8 mouse cellular contexts compared by ENCODE assay signal in the genomic region with DNA sequence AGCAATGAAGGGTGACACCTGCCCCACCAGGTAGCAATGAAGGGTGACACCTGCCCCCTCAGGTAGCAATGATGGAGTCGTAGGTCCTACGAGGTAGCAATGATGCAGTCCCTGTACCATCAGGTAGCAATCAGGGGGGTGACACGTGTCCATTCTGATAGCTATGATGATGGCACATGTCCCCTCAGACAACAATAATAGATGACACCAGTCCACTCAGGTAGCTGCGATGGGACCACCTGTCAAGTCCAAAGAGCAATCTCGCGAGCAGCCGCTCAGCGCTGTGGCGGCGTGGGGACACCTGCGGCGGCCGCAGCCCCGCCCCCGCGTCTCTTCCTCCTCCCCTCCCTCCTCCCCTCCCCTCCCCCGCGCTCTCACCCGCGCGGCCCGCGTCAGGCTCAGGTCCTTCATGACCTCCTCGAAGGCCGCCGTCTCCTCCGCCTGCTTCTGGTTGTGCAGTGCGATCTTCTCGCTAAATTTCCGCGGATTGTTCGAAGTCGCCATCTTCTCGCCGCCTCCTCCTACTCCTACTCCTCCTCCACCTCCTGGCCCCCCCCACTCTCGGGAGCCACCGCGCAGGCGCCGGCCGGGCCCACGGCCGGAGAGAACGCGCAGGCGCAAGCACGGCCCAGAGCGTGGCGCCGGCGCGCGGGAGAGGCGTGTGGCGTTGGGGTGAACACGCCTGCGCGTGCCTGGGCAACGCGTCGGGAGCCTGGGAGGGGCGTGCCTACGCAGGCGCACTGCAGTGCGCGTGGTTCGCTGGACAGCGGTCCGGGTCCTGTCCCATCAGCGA. TPM values are rescaled to one million over a fixed set of nuclear protein-coding genes. Genes with fewer than 3 reads are reported as not detected.
DNase-seq lines count a peak whose midpoint lies in the region; ATAC-seq and TF ChIP-seq lines count a peak whose summit lies in the region.

A gene (minus strand): TSS at position 525 of the 793 bp plus-strand sequence.

- 2% methylated on average over 66 of the region's 70 CpGs for WGBS in forebrain, embryonic 12.5 days
- WGBS in heart, postnatal 0 days, result under 1% methylated on average over 67 of the region's 70 CpGs
- under 1% methylated on average over 61 of the region's 70 CpGs for WGBS in liver, embryonic 16.5 days (ENCODE audit: insufficient replicate concordance)
- under 1% methylated on average over 70 of the region's 70 CpGs for WGBS in neural tube, embryonic 13.5 days

- in situ Hi-C loops in CH12.LX (cut with MboI; ENCODE audit: low pct_ligation_motif_present, low pct_unique_long_range_greater_than_20kb, low sequenced_read_pairs), result no loop called here

- no peak for TF ChIP-seq EP300 in CH12.LX (IDR thresholded peaks at IDR 0.05; ENCODE audit: low read length)
- no peak for TF ChIP-seq EP300 in heart, postnatal 0 days (IDR thresholded peaks at IDR 0.05; ENCODE audit: low read depth)

- dilution Hi-C loops in CH12.LX (cut with MboI; ENCODE audit: extremely low pct_ligation_motif_present, extremely low pct_unique_long_range_greater_than_20kb, low sequenced_read_pairs), result no loop called here

- H3K4me1 ChIP-seq in CH12.LX (ENCODE audit: control insufficient read depth in 1 of 2, insufficient read depth in 2 of 2), result peaks cover 9 to 12% of the 10 kb centered on the region in 2 experiments
- peaks cover 19% of the 10 kb centered on the region for H3K4me1 ChIP-seq in forebrain, embryonic 12.5 days
- H3K4me1 ChIP-seq in heart, postnatal 0 days (ENCODE audit: control insufficient read depth, insufficient read depth), result peaks cover 8% of the 10 kb centered on the region
- peaks cover 23% of the 10 kb centered on the region for H3K4me1 ChIP-seq in liver, embryonic 16.5 days (ENCODE audit: control insufficient read depth, low read depth, low read length)
- H3K4me1 ChIP-seq in neural tube, embryonic 13.5 days (replicated peaks), result peaks cover 29% of the 10 kb centered on the region
- peaks cover 9% of the 10 kb centered on the region for H3K4me1 ChIP-seq in testis, adult 2 months (ENCODE audit: control insufficient read depth, insufficient read depth, low read length)

- ATAC-seq in forebrain, embryonic 12.5 days (ENCODE audit: low FRiP score), result peak; percentile 98
- ATAC-seq in heart, postnatal 0 days (ENCODE audit: insufficient read depth, low read depth), result peak; percentile 99
- ATAC-seq in liver, embryonic 16.5 days (ENCODE audit: low read depth), result peak; percentile 98
- peak; percentile 98 for ATAC-seq in neural tube, embryonic 13.5 days (ENCODE audit: low read depth)

- no peak for TF ChIP-seq RAD21 in CH12.LX (IDR thresholded peaks at IDR 0.05; ENCODE audit: low read depth, low read length)

- peak within 1 kb of the TSS; percentile 59 to 69 (median 61) for H3K4me3 ChIP-seq in CH12.LX (replicated peaks in 1 of 3; ENCODE audit: low read depth in 2 of 3, low read length in 2 of 3, poor library complexity in 1 of 3)
- peak within 1 kb of the TSS; percentile 64 for H3K4me3 ChIP-seq in forebrain, embryonic 12.5 days (replicated peaks)
- peak within 1 kb of the TSS; percentile 82 for H3K4me3 ChIP-seq in heart, postnatal 0 days (ENCODE audit: low read depth, low read length)
- peak within 1 kb of the TSS; percentile 75 for H3K4me3 ChIP-seq in liver, embryonic 16.5 days (ENCODE audit: low read depth, low read length)
- peak within 1 kb of the TSS; percentile 65 for H3K4me3 ChIP-seq in neural tube, embryonic 13.5 days
- peak within 1 kb of the TSS; percentile 70 for H3K4me3 ChIP-seq in testis, adult 2 months (ENCODE audit: control insufficient read depth, low read depth, low read length)

- TF ChIP-seq POLR2A in CH12.LX (IDR thresholded peaks at IDR 0.05; ENCODE audit: low read depth, low read length), result peak; percentile 89
- 0 out of 2 replicates have a peak, but pooled peaks have one; percentile 40 for TF ChIP-seq POLR2A in testis, adult 2 months (IDR thresholded peaks at IDR 0.05; ENCODE audit: control insufficient read depth, low read depth, low read length)

- peak; percentile 93 for DNase-seq in CH12.LX (ENCODE audit: extremely low read depth)
- DNase-seq in c-Kit-positive CD71-positive TER-119-negative erythroid progenitor cells, embryonic 14.5 days (ENCODE audit: low read depth), result peak; percentile 88
- peak; percentile 95 for DNase-seq in heart, postnatal 0 days (ENCODE audit: low spot score)
- DNase-seq in kidney, postnatal 4 days, result peak; percentile 98

- no peaks in the 10 kb centered on the region for H3K9me3 ChIP-seq in CH12.LX (replicated peaks; ENCODE audit: low read length)
- H3K9me3 ChIP-seq in forebrain, embryonic 12.5 days, result no peaks in the 10 kb centered on the region
- H3K9me3 ChIP-seq in heart, postnatal 0 days (replicated peaks; ENCODE audit: control insufficient read depth, low read length), result no peaks in the 10 kb centered on the region
- no peaks in the 10 kb centered on the region for H3K9me3 ChIP-seq in liver, embryonic 16.5 days (replicated peaks; ENCODE audit: control insufficient read depth, low read length)
- H3K9me3 ChIP-seq in neural tube, embryonic 13.5 days, result no peaks in the 10 kb centered on the region

- H3K9ac ChIP-seq in CH12.LX (ENCODE audit: insufficient read depth, low read depth), result peak within 1 kb of the TSS; percentile 52; the same call in 1 of the 2 replicates
- peak within 1 kb of the TSS; percentile 78 for H3K9ac ChIP-seq in forebrain, embryonic 12.5 days
- H3K9ac ChIP-seq in heart, postnatal 0 days (replicated peaks; ENCODE audit: low read depth, low read length), result peak within 1 kb of the TSS; percentile 61
- H3K9ac ChIP-seq in liver, embryonic 16.5 days (ENCODE audit: low read depth, low read length), result peak within 1 kb of the TSS; percentile 72
- H3K9ac ChIP-seq in neural tube, embryonic 13.5 days, result peak within 1 kb of the TSS; percentile 79

- peak within 1 kb of the TSS; percentile 77 for H3K4me2 ChIP-seq in CH12.LX (ENCODE audit: insufficient read depth, low read depth, poor library complexity, severe bottlenecking)
- H3K4me2 ChIP-seq in forebrain, embryonic 12.5 days, result peak within 1 kb of the TSS; percentile 65
- peak within 1 kb of the TSS; percentile 84 for H3K4me2 ChIP-seq in heart, postnatal 0 days (ENCODE audit: low read depth, low read length)
- H3K4me2 ChIP-seq in liver, embryonic 16.5 days (ENCODE audit: low read depth, low read length), result peak within 1 kb of the TSS; percentile 97
- H3K4me2 ChIP-seq in neural tube, embryonic 13.5 days, result peak within 1 kb of the TSS; percentile 90

- H3K36me3 ChIP-seq in CH12.LX (replicated peaks in 1 of 2; ENCODE audit: control insufficient read depth in 1 of 2, insufficient read depth in 1 of 2, low read length in 1 of 2), result peaks cover 0 to 13% of the 10 kb centered on the region in 2 experiments
- H3K36me3 ChIP-seq in forebrain, embryonic 12.5 days (replicated peaks), result no peaks in the 10 kb centered on the region
- H3K36me3 ChIP-seq in heart, postnatal 0 days (replicated peaks; ENCODE audit: control insufficient read depth, insufficient read depth, low read length), result no peaks in the 10 kb centered on the region
- no peaks in the 10 kb centered on the region for H3K36me3 ChIP-seq in liver, embryonic 16.5 days (ENCODE audit: control insufficient read depth, insufficient read depth)
- no peaks in the 10 kb centered on the region for H3K36me3 ChIP-seq in neural tube, embryonic 13.5 days
- no peaks in the 10 kb centered on the region for H3K36me3 ChIP-seq in testis, adult 2 months (ENCODE audit: control insufficient read depth, insufficient read depth, low read length)

- no peaks in the 10 kb centered on the region for H3K79me2 ChIP-seq in CH12.LX (replicated peaks; ENCODE audit: control insufficient read depth, extremely low read depth, insufficient read depth, poor library complexity, severe bottlenecking)

- peak within 1 kb of the TSS; percentile 37; the same call in 1 of the 2 replicates for H3K27ac ChIP-seq in CH12.LX (ENCODE audit: insufficient read depth, low read depth)
- peak within 1 kb of the TSS; percentile 85 for H3K27ac ChIP-seq in forebrain, embryonic 12.5 days
- 0 out of 2 replicates have a peak within 1 kb of the TSS, but pooled peaks have one; percentile 43 for H3K27ac ChIP-seq in heart, postnatal 0 days (ENCODE audit: low read depth)
- peak within 1 kb of the TSS; percentile 64 for H3K27ac ChIP-seq in liver, embryonic 16.5 days (ENCODE audit: low read length)
- H3K27ac ChIP-seq in neural tube, embryonic 13.5 days (replicated peaks), result peak within 1 kb of the TSS; percentile 86
- H3K27ac ChIP-seq in testis, adult 2 months (ENCODE audit: control insufficient read depth, insufficient read depth, low read depth, low read length), result peak within 1 kb of the TSS; percentile 39

- no peak for TF ChIP-seq CTCF in CH12.LX (conservative IDR thresholded peaks at IDR 0.05 in 1 of 2, IDR thresholded peaks at IDR 0.05 in 1 of 2; ENCODE audit: low read depth in 2 of 2, low read length in 2 of 2)
- no peak for TF ChIP-seq CTCF in heart, postnatal 0 days (IDR thresholded peaks at IDR 0.05; ENCODE audit: low read depth)
- TF ChIP-seq CTCF in testis, adult 2 months (IDR thresholded peaks at IDR 0.05; ENCODE audit: control insufficient read depth, insufficient read depth, insufficient replicate concordance, low read depth, low read length), result no peak

- no peaks in the 10 kb centered on the region for H3K27me3 ChIP-seq in CH12.LX (replicated peaks)
- H3K27me3 ChIP-seq in forebrain, embryonic 12.5 days, result peaks cover 9% of the 10 kb centered on the region; the same call in 1 of the 2 replicates
- H3K27me3 ChIP-seq in heart, postnatal 0 days (ENCODE audit: control insufficient read depth, insufficient read depth, low read length), result no peaks in the 10 kb centered on the region
- no peaks in the 10 kb centered on the region for H3K27me3 ChIP-seq in liver, embryonic 16.5 days (ENCODE audit: control insufficient read depth, insufficient read depth, low read depth, low read length)
- no peaks in the 10 kb centered on the region; the same call in 1 of the 2 replicates for H3K27me3 ChIP-seq in neural tube, embryonic 13.5 days
- no peaks in the 10 kb centered on the region for H3K27me3 ChIP-seq in testis, adult 2 months (ENCODE audit: control insufficient read depth, insufficient read depth, low read length)

TF ChIP-seq in CH12.LX, 34 proteins besides CTCF, POLR2A, EP300 and RAD21 (continues in another document):
- TF ChIP-seq ZKSCAN1 (IDR thresholded peaks at IDR 0.05; ENCODE audit: borderline replicate concordance, low read depth, low read length) (no peak), USF1 (IDR thresholded peaks at IDR 0.05; ENCODE audit: low read depth, low read length) (no peak), IRF4 (IDR thresholded peaks at IDR 0.05; ENCODE audit: low read depth, low read length) (no peak)

RNA-seq across cellular contexts. Expression of the gene that starts here (rescaled TPM):
- total RNA-seq in CH12.LX (2012; rRNA removed) (1.8 and 2.0 TPM in 2 replicates), CH12.LX (2014; rRNA removed) (1.3 and 2.2 TPM in 2 replicates)
- 8.2 and 8.6 TPM in 2 replicates for polyA plus RNA-seq in CH12.LX (2012; ENCODE audit: insufficient read length, low read depth)
- 18.3 and 22.0 TPM in 2 replicates for polyA plus RNA-seq in forebrain, embryonic 12.5 days (2016; fragmentation: Nextera tagmentation; extraction: Ambion mirVana)
- total RNA-seq in heart, postnatal 0 days (2014; rRNA removed; ENCODE audit: low replicate concordance), result 6.0 and 6.5 TPM in 2 replicates
- polyA plus RNA-seq in heart, postnatal 0 days (2015; fragmentation: Nextera tagmentation; extraction: Ambion mirVana), result 6.0 and 6.9 TPM in 2 replicates
- 3.4 and 3.9 TPM in 2 replicates for polyA plus RNA-seq in liver, embryonic 16.5 days (2015; fragmentation: Nextera tagmentation; extraction: Ambion mirVana)
- polyA plus RNA-seq in neural tube, embryonic 13.5 days (2015; fragmentation: Nextera tagmentation; extraction: Ambion mirVana), result 33.7 and 35.9 TPM in 2 replicates
- 11.3 and 12.3 TPM in 2 replicates for polyA plus RNA-seq in testis, adult 2 months (2012; rRNA removed)

Comparison
In these comparisons a context has a peak if more than half of its experiments do, and no peak if none do; other contexts are left out.
1. Peak in every context shown above with its lines: DNase-seq, ATAC-seq, H3K4me3 ChIP-seq and H3K27ac ChIP-seq.